Mouse (Mus musculus) bone marrow, adult 2 months (tissue): Measurements from ENCODE around the gene Zbtb49. TPM values are rescaled to one million over a fixed set of nuclear protein-coding genes. Genes with fewer than 3 reads are reported as not detected.

ENCODE experiments used
- H3K27ac ChIP-seq: fragments of 200-500 bp; 2 replicates; pipeline ENCODE4 v1.5.1; 2012; ENCODE audit warnings: low read depth, mild to moderate bottlenecking, control low read depth, inconsistent platforms, low read length; ENCODE audit not compliant: control insufficient read depth, poor library complexity, insufficient read depth
- H3K4me1 ChIP-seq: fragments of 200-500 bp; 2 replicates; pipeline ENCODE4 v1.6.1; 2011; ENCODE audit warnings: low read length; ENCODE audit not compliant: control insufficient read depth, insufficient read depth
- H3K4me3 ChIP-seq: fragments of 200-500 bp; replicated peaks from 2 replicates; pipeline ENCODE3; 2011; ENCODE audit warnings: mild to moderate bottlenecking, low read depth, low read length, control low read depth; ENCODE audit not compliant: control insufficient read depth
- CTCF ChIP-seq: fragments of 200-500 bp; IDR thresholded peaks from 2 replicates; pipeline ENCODE4 v1.5.1; 2011; ENCODE audit warnings: low read length, control low read depth; ENCODE audit not compliant: control insufficient read depth, insufficient read depth
- POLR2A ChIP-seq: fragments of 200-500 bp; IDR thresholded peaks from 2 replicates; pipeline ENCODE4 v1.6.1; 2011; ENCODE audit warnings: low read depth, mild to moderate bottlenecking, control low read depth, low read length, borderline replicate concordance; ENCODE audit not compliant: control insufficient read depth
- WGBS: fragments of 180-500 bp; shearing (Covaris S2); methylation state at CpG from one replicate; pipeline ENCODE4 v1.1.7; 2018; 5-methylcytosine and 5-hydroxymethylcytosine counted together
- polyA plus RNA-seq: library from polyadenylated mRNA; stranded (reverse); fragments of >200 nt; gene quantifications from 2 replicates; pipeline ENCODE4 v1.2.4, GENCODE M21; 2011; ENCODE audit warnings: low replicate concordance; ENCODE audit not compliant: missing spikeins, insufficient read depth, insufficient read length

The Zbtb49 gene
- polyA plus RNA-seq, 1 experiment: 3.5 TPM

- Histone ChIP-seq H3K4me3 (no peak overlapping the region), H3K27ac (no peak overlapping the region), H3K4me1 (no peaks in the 10 kb centered on the region)
- WGBS: 74% methylated on average over 9 of the region's 9 CpGs
- TF ChIP-seq POLR2A (no peak), CTCF (no peak)
Measured at GRCm38 (mm10) chr5:38157481-38158020, 62.7 kb downstream of the Zbtb49 start.

DNA sequence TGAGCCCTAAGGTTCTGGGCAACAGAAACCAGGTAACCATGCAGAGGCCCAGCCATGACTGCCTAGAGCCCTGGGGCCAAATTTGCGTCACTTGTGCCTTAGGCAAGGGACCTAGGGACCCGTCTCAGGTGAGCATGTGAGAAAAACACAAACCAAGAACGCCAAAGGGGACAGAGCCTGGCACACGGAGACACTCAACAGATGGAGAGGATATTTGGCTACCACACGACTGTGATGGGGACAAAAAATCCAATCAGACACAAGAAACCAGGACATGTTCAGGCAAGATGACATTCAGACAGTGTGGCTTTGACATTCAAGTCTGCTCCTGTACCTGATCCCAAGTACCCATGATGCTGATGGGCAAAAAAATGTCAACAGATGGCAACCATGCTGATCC is 66.6 kb downstream of the Zbtb49 start:
- Histone ChIP-seq H3K27ac (no peak overlapping the region), H3K4me3 (no peak overlapping the region), H3K4me1 (no peaks in the 10 kb centered on the region)
- WGBS: 79% methylated on average over 5 of the region's 5 CpGs
- TF ChIP-seq POLR2A (no peak), CTCF (no peak)

DNA sequence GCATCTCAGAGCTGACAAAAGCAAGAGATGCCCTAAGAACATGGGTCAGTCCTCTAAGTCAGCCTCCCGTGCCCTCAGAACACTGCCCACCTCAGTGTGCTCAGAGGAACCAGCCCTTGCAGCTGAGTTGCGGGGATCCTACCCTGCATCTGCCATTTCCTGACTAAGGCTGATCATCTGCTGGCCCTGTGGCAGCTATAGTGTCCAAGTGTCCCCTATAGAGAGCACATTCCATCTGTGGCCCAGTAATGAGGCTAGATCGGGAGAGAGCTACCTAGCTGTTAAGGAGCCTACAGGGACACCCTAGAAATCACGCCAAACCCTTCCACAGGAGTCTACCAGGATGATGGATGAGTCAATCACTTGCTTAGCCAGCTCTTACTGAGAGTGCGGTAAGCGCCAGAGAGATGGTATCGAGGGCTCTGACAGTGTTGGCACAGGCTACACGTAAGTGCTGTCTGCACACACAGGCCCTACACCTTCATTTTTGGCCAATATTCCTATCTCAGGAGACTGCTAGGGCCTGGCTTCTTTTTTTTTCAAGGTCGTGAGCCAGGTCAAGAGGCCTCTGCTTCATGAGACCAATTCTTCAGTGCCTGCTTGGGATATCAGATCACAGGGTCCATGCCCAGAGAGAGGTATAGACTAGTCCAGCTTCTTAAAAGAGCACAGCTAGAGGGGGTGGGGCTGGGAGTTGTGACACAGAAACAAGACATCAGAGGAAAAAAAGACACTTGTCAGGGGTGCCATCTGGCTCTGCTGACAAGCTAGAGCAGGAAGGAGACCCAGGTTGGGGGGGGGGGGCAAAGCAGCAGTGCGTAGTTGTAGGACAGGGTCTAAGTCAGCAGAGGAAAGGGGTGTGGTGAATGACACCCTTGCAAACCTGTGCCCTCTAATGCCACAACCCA is 67.8 kb downstream of the Zbtb49 start:
- Histone ChIP-seq H3K27ac (no peak overlapping the region), H3K4me3 (no peak overlapping the region), H3K4me1 (no peaks in the 10 kb centered on the region)
- 79% methylated on average over 10 of the region's 10 CpGs for WGBS
- TF ChIP-seq CTCF (no peak), POLR2A (no peak)

GRCm38 (mm10) chr5:38151264-38151663 is 69.0 kb downstream of the Zbtb49 start:
- TF ChIP-seq POLR2A (no peak), CTCF (no peak)
- no peak overlapping the region for H3K27ac ChIP-seq
- 73% methylated on average over 3 of the region's 3 CpGs for WGBS
- no peak overlapping the region for H3K4me3 ChIP-seq
- no peaks in the 10 kb centered on the region for H3K4me1 ChIP-seq

- Histone ChIP-seq H3K27ac (no peak overlapping the region), H3K4me3 (no peak overlapping the region), H3K4me1 (no peaks in the 10 kb centered on the region)
- 83% methylated on average over 6 of the region's 6 CpGs for WGBS
- no peak for TF ChIP-seq CTCF
- TF ChIP-seq POLR2A: no peak
Measured at GRCm38 (mm10) chr5:38146524-38146923, 73.7 kb downstream of the Zbtb49 start.

DNA sequence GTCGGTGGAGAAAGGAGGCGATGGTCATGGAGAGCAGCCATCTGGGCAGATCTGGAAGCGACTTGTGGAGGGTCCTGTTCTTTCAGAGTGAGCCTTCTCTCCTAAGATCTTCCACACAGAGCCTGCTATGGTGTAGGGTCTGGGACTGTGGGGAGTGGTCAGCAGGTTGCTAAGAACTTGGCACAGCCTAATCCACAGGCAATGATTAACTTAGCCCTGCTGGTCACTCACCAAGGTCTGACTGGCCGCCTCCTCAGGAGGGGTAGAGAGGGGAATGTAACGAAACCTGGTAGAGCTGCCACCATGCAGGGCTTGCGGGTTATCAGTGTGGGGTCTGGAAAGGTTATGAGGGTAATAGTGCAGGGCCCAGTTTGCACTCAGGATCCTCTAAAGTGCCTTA is 79.4 kb downstream of the Zbtb49 start:
- Histone ChIP-seq H3K27ac (no peak overlapping the region), H3K4me3 (no peak overlapping the region), H3K4me1 (no peaks in the 10 kb centered on the region)
- no peak for TF ChIP-seq CTCF
- no peak for TF ChIP-seq POLR2A
- WGBS: 87% methylated on average over 6 of the region's 6 CpGs

Other genes with a start within 250 kb of the Zbtb49 start
- 7.1 and 11.9 TPM in 2 replicates for gene Stx18, start 181.7 kb downstream of the Zbtb49 start, polyA plus RNA-seq
- gene Nsg1, start 60.5 kb downstream of the Zbtb49 start, polyA plus RNA-seq: 1.8 and 6.8 TPM in 2 replicates
- gene Lyar, start within 50 bp of the Zbtb49 start, polyA plus RNA-seq: 24.8 and 33.8 TPM in 2 replicates
- gene Tmem128, start 39.7 kb upstream of the Zbtb49 start, polyA plus RNA-seq: 14.8 and 18.9 TPM in 2 replicates
- gene Otop1, start 55.5 kb upstream of the Zbtb49 start, polyA plus RNA-seq: not detected in 2 replicates
- not detected in 2 replicates for gene Drd5, start 98.9 kb upstream of the Zbtb49 start, polyA plus RNA-seq